Mouse (Mus musculus) ovary, postnatal 36 days (tissue): Measurements from ENCODE around the gene Fbxl17.

Experiments used
- DNase-seq: peaks from one replicate; pipeline ENCODE4 v3.0.0; 2022; ENCODE audit warnings: low spot score, mixed read lengths

Fbxl17 gene

GRCm38 (mm10) chr17:63212018-63212417, 287.8 kb downstream of the Fbxl17 start:
- no peak for DNase-seq

GRCm38 (mm10) chr17:63209151-63209550, 290.7 kb downstream of the Fbxl17 start:
- no peak for DNase-seq

GRCm38 (mm10) chr17:63208346-63208745, 291.5 kb downstream of the Fbxl17 start:
- no peak for DNase-seq

DNA sequence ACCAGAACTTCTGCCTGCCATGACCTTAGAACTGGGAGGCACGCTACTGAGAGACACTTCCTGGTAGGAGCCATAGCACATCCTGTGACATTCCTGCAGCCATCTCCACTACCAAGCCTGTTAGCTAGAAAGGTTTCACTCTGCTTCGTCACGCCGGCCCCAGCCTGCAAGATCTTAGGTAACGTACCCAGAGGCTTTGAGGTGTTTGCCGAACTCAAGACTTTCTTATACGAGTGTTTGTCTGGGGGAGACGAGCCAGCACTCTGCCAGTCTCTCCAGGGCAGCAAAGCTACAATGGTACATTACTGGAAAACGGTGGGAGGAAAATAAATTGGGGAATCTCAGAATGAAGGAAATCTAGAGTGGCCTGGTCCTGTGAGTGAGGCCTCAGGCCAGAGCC, 292.1 kb downstream of the Fbxl17 start:
- no peak for DNase-seq

DNA sequence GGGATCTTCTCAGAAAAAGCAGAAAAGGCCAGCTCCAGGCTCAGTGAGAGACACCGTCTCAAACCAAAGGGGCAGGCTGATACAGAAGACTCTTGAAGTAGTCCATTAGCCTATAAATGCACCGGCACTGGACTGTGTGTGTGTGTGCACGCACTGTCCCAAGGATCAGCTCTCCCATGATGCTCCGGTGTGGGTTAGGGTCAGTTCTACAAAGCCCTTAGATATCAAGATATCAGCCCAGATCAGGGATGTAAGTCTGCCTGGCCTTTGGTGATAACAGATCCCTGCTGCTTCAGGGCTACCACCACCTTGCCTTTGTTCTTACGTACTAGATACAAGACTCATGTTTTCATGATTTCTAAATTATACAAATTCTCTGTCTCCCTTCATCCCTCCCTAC, 294.5 kb downstream of the Fbxl17 start:
- DNase-seq = no peak

GRCm38 (mm10) chr17:63203582-63204190, 296.1 kb downstream of the Fbxl17 start:
- no peak for DNase-seq

DNA sequence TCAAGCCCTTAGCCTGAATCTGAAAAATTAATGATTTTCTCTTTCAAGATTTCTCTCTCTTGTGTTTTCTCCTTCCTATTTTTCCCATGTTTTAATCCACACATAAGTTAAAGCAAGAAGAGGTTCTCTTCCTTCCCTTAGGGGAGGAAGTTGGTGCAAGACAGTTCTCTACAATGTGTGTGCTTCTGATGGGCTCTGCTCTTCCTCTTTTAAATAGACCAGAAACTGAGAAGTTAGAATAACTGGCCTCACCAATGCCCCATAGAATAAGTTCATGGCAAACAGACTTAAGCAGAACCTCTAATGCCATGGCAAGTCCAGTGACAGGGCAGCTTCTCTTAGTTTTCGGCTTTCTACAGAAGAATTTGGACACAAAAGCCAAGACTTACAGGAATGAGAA, 301.1 kb downstream of the Fbxl17 start:
- DNase-seq = no peak

- DNase-seq = no peak
Measured at GRCm38 (mm10) chr17:63195496-63195895, 304.3 kb downstream of the Fbxl17 start.

DNA sequence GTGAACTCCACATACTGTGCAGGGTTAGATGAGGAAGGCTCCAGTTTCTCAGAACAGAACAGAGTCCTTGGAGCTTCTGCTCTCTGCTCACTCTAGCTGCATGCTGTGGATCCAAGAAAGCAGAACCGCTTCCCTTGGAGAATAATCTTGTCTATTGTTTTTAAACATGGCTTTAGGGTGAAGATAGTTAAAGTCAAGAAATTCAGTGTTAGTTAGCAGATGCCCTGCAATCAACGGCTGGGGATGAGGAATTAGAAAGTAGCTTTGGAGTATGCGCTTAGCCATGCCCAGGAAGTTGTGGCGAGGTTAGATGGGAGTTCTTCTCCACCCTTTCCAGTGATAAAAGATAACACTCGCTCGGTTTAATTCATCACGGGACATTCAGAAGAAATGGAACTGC, 306.6 kb downstream of the Fbxl17 start:
- DNase-seq = no peak

GRCm38 (mm10) chr17:63191345-63191744, 308.5 kb downstream of the Fbxl17 start:
- DNase-seq = no peak

DNA sequence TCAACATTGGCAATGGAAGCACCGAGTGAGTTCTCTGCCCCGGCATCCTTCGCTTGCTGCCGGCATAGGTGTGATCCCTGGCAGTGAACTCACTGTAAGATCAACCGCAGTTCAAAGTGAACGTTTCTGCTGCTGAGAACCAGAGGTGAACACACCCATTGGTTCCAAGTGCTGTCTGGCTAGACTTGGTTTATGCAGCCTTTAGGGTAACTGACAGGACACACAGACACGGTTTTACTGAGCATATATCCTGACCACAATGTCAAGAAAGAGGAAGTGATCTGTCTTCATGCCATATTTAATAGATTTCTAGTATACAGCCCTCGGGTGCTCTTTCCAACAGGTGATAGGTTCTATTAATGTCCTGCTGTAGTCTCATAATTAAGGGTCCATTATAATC, 310.5 kb downstream of the Fbxl17 start:
- DNase-seq = no peak

- peak; percentile 18 for DNase-seq
Measured at GRCm38 (mm10) chr17:63185531-63185930, 314.3 kb downstream of the Fbxl17 start.

- DNase-seq = no peak
Measured at GRCm38 (mm10) chr17:63184844-63185504, 314.8 kb downstream of the Fbxl17 start.

GRCm38 (mm10) chr17:63183431-63183830, 316.4 kb downstream of the Fbxl17 start:
- DNase-seq = no peak

GRCm38 (mm10) chr17:63181661-63182060, 318.2 kb downstream of the Fbxl17 start:
- no peak for DNase-seq

DNA sequence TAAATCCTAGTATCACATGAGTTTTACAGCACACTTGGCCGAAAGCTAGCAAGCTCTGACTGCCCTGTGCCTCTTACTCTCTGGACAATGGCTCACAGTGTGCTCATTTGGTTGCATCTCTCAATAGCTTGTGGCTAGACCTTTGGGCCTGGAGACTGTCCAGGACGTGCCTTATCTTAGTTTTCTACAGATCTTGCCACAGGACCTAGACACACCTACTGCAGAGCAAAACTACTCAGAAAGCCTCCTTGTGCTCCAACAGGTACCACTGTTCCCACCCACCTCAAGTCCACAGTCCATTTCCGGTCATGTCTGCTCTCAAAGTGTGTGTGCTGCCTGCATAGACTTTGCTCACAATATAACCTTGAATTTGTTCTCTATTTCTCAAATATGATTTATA, 319.8 kb downstream of the Fbxl17 start:
- no peak for DNase-seq

GRCm38 (mm10) chr17:63178331-63178730, 321.5 kb downstream of the Fbxl17 start:
- no peak for DNase-seq

- DNase-seq = no peak
Measured at GRCm38 (mm10) chr17:63176411-63176810, 323.4 kb downstream of the Fbxl17 start.

GRCm38 (mm10) chr17:63172697-63173096, 327.1 kb downstream of the Fbxl17 start:
- DNase-seq = no peak

DNA sequence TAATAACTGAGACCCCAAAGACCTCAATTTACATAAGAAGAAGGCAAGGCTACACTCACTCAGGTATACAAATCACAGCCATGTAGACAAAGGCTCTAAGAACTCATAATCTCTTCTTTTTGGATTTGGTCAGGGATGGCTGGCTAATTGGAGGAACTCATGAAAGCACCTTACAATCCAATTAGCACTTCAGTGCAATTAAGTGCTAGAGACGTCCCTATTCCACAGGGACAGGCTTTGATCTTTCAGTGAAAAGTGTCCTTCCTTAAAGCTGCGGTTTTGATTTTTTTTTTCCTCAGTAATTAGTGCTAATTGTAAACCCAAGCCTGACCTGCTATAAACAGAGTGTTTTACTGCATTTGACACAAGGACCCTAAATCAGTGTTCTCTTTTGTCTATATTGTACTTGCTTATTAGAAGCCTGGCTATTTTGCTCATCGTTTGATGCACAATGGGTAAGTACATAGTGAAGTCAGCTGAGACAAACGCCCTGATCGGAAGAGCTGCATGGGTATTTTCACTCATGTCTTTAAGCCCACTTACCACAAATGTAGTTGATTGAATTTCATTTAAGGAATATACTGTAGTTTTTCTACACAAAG, 327.8 kb downstream of the Fbxl17 start:
- DNase-seq = no peak

DNA sequence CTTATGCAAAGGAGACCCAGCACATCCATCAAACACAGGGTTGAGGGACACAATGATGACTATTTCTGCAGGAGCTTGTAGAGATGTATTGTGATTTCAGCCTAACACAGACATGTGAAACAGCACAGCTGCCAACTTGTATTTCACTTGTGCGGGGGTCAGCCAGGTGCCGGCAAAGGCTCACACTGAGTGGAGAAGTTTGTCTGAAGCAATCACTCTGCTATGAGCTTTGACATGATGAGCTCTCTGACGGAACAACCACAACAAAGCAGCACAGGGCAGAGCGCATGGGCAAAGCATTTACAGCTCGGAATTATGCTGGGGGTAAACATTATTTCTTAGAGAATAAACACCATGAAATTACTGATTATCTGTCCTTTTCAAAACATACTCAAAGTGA, 328.6 kb downstream of the Fbxl17 start:
- DNase-seq = no peak

DNA sequence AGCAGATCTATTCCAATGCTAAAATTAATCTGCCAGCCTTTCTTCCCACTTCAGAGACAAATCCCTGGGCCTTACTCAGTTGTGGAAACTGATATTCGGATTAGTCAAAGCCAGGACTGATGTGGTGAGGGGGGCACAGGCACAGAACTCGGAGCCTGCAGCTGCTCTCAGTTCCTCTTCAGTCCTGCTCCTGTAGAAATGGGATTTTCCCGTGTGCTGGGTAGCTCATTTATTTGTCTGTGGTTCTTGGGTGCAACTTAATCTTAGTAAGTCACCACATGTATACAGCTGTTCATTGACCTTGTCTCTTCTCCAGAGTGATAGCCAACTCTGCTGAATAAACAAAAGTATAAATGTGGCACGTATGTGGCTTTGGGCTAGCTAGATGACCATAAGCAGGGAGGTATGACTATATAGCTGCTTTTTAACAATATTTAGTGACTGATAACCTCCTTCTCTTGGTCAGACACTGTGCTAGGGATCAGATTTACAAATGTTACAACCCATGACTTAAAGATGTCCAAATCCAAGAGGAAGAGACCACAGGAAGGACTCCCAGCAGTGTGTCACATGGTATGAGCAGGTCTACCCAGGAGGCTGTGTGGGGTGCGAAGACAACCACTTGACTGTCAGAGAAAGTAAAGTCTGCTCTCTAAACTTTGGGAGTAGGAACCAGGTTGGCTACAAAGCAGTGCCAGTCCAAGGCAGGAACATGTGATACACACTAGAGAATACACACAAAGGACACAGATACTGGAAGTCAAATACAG, 331.6 kb downstream of the Fbxl17 start:
- DNase-seq = no peak

GRCm38 (mm10) chr17:63167248-63167647, 332.6 kb downstream of the Fbxl17 start:
- no peak for DNase-seq
